Mouse (Mus musculus): Measurements from ENCODE around the gene Gne.

The Gne gene

DNA sequence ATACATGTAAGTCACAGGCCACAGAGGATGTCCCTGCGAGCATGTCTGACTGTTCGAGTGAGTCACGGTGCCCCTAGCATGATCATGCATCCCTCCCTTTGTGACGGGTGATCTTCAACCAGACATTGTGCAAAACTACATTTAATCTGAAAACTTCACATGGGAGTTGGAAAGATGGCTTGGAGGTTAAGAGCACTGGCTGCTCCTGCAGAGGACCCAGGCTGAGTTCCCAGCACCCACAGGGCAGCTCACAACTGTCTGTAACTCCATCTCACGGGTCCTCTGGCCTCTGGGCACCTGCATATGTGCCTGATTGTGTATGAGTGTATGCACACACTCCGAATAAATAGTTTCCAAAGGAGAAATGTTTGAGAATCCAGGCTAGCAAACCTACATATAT, 59.7 kb downstream of the Gne start:
- DNase-seq (ENCODE audit: low read depth), result no peak

GRCm38 (mm10) chr4:44023681-44024080, 60.3 kb downstream of the Gne start:
- no peak for DNase-seq (ENCODE audit: low read depth)

- DNase-seq (ENCODE audit: low read depth), result no peak
Observed at GRCm38 (mm10) chr4:44022766-44023165, 61.2 kb downstream of the Gne start.

GRCm38 (mm10) chr4:44022323-44022722, 61.7 kb downstream of the Gne start:
- DNase-seq (ENCODE audit: low read depth), result peak; percentile 37

GRCm38 (mm10) chr4:44016791-44017190, 67.2 kb downstream of the Gne start:
- no peak for DNase-seq (ENCODE audit: low read depth)

- peak; percentile 28 for DNase-seq (ENCODE audit: low read depth)
Observed at GRCm38 (mm10) chr4:44016071-44016470, 67.9 kb downstream of the Gne start.

DNA sequence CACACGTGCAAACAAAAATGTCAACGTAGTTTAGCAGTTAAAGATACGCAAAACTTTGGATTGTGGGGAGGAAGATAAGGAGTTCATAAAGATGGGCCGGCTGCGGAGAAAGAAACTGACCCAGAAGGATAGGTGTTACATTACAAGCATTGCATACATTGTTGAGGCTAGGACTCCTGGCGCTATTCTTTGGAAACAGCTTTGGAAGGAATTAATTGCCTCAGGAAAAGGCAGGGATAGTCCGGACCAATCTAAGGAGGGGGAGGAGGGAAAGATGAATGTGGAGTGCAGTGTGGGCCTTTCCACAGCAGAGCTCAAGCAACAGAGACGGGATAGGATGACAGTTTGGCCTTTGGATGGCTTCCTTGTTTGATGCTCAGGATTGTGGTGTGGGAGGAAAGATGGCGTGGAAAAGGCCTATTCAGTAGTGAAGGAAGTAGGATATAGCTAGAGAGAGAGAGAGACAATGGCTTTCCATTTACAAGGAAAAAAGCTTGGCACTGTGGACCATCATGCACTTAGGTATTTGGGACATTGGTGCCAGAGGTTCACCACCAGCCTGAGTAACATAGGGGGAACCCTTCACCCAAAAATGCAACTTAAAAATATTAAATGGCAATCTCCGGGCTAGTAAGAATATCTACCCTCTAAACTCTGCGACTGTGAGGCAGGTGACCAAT, 70.4 kb downstream of the Gne start:
- no peak for DNase-seq (ENCODE audit: low read depth)

DNA sequence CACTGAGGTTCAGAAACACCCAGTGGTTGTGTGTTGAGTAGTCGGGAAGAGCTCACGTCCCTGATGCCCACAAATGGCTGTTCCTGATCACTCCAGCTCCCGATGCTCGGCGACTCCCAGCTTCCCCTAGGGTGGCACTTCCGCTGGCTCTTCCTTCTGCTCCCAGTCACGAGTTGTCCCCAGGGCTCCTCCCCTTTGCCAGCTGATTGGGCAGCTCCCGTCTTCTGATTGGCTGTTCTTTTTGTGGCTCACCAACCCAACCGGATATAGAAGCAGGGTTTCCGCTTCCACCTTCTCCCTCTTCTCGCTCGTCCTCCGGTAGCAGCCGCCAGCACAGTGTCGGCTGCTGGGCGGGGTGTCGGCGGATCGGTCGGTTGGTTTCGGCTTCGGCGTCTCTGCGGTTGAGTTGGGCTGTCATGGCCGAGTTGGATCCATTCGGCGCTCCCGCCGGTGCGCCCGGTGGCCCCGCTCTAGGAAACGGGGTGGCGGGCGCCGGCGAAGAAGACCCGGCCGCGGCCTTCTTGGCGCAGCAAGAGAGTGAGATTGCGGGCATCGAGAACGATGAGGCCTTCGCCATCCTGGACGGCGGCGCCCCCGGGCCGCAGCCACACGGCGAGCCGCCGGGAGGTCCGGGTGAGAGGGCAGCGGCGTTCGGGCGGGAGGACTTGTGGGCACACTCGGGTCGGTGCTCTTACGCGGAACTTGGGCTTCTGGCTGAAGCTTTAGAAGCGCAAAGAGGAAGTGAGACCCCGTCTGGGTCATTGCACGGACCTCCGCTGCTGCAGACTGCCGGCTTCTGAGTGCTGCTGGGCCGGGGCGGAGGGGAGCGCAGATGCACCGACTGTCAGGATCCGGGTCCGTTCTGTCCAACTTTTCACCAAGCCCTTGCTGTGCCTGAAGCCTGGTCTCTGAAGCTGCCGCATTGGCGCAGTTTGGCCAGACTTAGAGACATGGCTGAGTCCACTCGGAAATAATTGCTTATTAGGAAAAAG, 71.3 kb downstream of the Gne start:
- DNase-seq (ENCODE audit: low read depth), result peak; percentile 98

GRCm38 (mm10) chr4:44011799-44012198, 72.2 kb downstream of the Gne start:
- peak; percentile 56 for DNase-seq (ENCODE audit: low read depth)

GRCm38 (mm10) chr4:44010893-44011292, 73.1 kb downstream of the Gne start:
- DNase-seq (ENCODE audit: low read depth), result no peak

DNA sequence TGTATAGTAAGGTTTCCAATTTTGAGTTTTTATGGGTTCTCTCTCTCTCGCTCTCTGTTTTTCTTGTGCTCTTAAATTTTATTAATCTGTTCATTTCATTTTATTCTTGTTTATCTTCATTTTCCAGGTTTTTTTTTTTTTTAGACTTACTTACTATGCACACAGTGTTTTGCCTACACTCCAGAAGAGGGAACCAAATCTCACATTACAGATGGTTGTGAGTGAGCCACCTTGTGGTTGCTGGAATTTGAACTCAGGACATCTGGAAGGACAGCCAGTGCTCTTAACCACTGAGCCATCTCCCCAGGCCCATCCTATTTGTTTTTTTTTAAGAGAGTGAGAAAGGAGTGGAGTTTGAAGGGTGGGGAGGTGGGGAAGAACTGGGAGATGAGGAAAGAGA, 73.8 kb downstream of the Gne start:
- peak; percentile 49 for DNase-seq (ENCODE audit: low read depth)

DNA sequence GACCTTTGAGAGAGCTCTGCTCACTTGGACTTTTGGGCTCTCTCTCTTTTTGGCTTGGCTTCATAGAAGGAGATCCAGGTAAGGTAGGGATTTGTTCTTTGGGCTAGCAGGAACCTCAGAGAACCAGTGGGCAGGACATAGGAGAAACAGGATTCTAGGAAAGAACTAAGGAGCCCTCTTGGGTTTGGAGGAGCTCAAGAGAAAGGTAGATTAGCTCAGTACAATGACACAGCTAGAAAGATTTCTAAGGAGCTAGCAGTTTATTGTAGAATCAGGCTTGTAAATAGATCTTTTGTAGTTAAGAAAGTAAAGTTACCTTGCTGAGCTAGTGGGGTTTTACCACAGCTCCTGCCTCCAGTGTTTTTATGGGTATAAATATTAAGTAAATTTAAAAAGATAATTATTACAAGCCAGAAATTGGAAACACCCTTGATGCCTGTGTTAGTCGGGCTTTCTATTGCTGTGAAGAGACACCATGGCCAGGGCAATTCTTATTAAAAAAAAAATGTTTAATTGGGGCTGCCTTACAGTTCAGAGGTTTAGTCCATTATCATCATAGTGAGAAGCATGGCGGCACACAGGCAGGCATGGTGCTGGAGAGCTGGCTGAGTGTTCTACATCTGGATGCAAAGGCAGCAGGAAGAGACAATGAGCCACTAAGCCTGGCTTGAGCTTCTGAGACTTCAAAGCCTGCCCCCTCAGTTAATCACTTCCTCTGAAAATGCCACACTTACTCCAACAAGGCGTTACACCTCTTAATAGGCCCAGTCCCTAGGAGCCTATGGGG, 79.2 kb downstream of the Gne start:
- no peak for DNase-seq (ENCODE audit: low read depth)

DNA sequence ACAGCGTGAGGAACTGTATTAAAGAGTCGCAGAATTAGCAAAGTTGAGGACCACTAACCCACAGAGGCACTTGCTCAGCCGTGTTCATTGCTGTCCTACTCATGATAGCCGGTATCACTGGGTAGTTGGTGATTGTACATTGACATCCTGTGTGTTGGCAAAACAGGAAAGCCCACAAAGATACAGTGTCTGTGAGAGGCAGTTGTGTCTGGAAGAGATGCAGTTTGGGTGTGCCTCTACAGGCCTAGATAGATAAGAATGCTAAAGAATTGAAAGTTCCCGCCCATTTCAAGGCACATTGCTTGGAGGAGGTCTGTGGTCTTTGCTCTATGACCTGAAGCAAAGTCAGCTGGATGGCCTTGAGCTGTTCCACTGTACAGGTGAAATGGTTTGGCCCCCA, 79.9 kb downstream of the Gne start, which contains the start of gene Clta:
Clta (plus strand) TSS at position 327 of the 400 bp plus-strand sequence.
- no peak for DNase-seq (ENCODE audit: low read depth)

GRCm38 (mm10) chr4:44003622-44004021, 80.4 kb downstream of the Gne start:
- DNase-seq (ENCODE audit: low read depth), result no peak

DNA sequence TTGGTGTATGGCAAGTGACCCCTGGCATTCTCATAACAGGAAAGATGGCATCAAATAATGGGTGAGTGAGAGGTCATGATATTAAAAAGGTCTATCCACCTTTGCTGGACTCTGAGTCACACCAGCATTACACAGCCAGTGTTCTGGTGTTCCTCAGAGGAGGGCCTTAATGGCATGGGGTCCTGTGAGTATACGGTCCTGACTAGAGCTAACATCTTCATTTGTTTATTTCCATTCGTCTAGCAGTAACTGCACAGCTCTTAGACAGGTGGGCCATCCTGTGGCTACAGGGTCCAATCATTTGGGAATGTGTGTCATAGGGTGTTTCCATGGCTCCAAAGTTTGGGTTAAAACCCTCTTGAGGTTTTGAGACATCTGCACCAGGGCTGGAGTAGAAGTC, 89.6 kb downstream of the Gne start:
- DNase-seq (ENCODE audit: low read depth), result no peak

DNA sequence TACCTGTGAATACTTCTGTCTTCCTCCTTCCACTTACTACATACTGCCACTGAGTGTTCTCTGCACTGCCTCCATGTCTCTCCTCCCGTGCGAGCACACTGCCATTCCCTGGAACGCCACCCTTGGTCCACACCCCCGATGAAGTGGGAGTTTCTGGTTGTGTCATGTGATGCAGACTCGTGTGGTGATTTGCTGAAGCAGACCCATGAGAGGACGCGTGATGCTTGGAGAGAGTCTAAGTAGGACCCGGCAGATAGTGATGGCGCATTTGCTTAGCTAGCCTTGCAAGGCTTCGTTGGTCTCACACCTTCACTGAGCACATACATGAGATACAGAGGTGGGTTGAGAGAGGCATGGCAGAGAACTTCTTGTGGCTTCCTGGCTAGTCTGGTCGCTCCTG, 90.9 kb downstream of the Gne start:
- DNase-seq (ENCODE audit: low read depth), result no peak

GRCm38 (mm10) chr4:43988976-43989375, 95.0 kb downstream of the Gne start:
- no peak for DNase-seq (ENCODE audit: low read depth)

DNA sequence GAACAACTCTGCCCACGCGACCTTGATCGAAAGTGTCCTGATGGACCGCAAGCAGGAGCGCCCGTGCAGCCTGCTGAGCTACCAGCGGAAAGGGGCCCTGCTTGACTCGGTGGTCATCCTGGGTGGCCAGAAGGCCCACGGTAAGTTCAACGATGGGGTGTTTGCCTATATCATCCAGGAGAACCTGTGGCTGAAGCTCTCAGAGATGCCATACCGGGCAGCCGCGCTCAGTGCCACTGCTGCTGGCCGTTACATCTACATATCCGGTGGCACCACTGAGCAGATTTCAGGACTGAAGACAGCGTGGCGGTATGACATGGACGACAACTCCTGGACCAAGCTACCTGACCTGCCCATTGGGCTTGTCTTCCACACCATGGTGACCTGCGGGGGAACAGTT, 99.7 kb downstream of the Gne start:
- no peak for DNase-seq (ENCODE audit: low read depth)
